Mouse (Mus musculus): ENCODE measurements at regions not wholly inside any gene's neighbourhood (a gene's known extent, or its start where the extent isn't known, plus 50 kb on each side); places are given as distances from the start of the nearest gene placed in this dataset.

- no peak for DNase-seq (ENCODE audit: low read depth, low spot score)
Measured at GRCm38 (mm10) chr3:129038877-129039276, 160.8 kb upstream of the Pitx2 start.

GRCm38 (mm10) chr3:129044834-129045233, 154.8 kb upstream of the Pitx2 start:
- no peak for DNase-seq (ENCODE audit: low read depth, low spot score)

- DNase-seq (ENCODE audit: low read depth, low spot score) = no peak
Measured at GRCm38 (mm10) chr3:129049899-129050597, 149.6 kb upstream of the Pitx2 start.

GRCm38 (mm10) chr3:129065457-129066364, 134.0 kb upstream of the Pitx2 start:
- DNase-seq (ENCODE audit: low read depth, low spot score) = no peak

- no peak for DNase-seq (ENCODE audit: low read depth, low spot score)
Measured at GRCm38 (mm10) chr3:129069676-129070075, 130.0 kb upstream of the Pitx2 start.

GRCm38 (mm10) chr3:129070521-129070933, 129.2 kb upstream of the Pitx2 start:
- no peak for DNase-seq (ENCODE audit: low read depth, low spot score)

GRCm38 (mm10) chr3:129071002-129071401, 128.7 kb upstream of the Pitx2 start:
- no peak for DNase-seq (ENCODE audit: low read depth, low spot score)

GRCm38 (mm10) chr3:129076396-129076795, 123.3 kb upstream of the Pitx2 start:
- no peak for DNase-seq (ENCODE audit: low read depth, low spot score)

GRCm38 (mm10) chr3:129103786-129104440, 95.8 kb upstream of the Pitx2 start:
- DNase-seq (ENCODE audit: low read depth, low spot score) = no peak

GRCm38 (mm10) chr3:129104811-129105210, 94.9 kb upstream of the Pitx2 start:
- no peak for DNase-seq (ENCODE audit: low read depth, low spot score)

GRCm38 (mm10) chr3:129106174-129106573, 93.5 kb upstream of the Pitx2 start:
- DNase-seq (ENCODE audit: low read depth, low spot score) = no peak

- no peak for DNase-seq (ENCODE audit: low read depth, low spot score)
Measured at GRCm38 (mm10) chr3:129130521-129130920, 69.2 kb upstream of the Pitx2 start.

- DNase-seq (ENCODE audit: low read depth, low spot score) = no peak
Measured at GRCm38 (mm10) chr3:129131140-129131539, 68.5 kb upstream of the Pitx2 start.

- DNase-seq (ENCODE audit: low read depth, low spot score) = no peak
Measured at GRCm38 (mm10) chr3:129131877-129132433, 67.7 kb upstream of the Pitx2 start.

Measured in R1 (cell line).